Mouse (Mus musculus) intestine, embryonic 14.5 days (tissue): Measurements from ENCODE around the gene Sema4g. TPM values are rescaled to one million over a fixed set of nuclear protein-coding genes. Genes with fewer than 3 reads are reported as not detected.

Experiments used
- ATAC-seq: fragments of 200-750 bp; cut with Nextera tagmentation; replicated peaks from 2 replicates; pipeline ENCODE4 v1.8.0; 2017; ENCODE audit warnings: low read depth, moderate number of reproducible peaks, moderate TSS enrichment, moderate library complexity; ENCODE audit not compliant: low FRiP score, low TSS enrichment
- DNase-seq: peaks from one replicate; pipeline ENCODE4 v3.0.0-alpha.2; 2018; ENCODE audit warnings: low spot score
- H3K27ac ChIP-seq: fragments of 300-500 bp; sonication (generic); 2 replicates; pipeline ENCODE4 v1.5.1; 2014; ENCODE audit warnings: low read depth, mild to moderate bottlenecking, control low read depth
- H3K27me3 ChIP-seq: fragments of 300-500 bp; sonication (generic); replicated peaks from 2 replicates; pipeline ENCODE4 v1.6.1; 2014; ENCODE audit warnings: low read length, control low read depth; ENCODE audit not compliant: control insufficient read depth, insufficient read depth
- H3K36me3 ChIP-seq: fragments of 300-500 bp; sonication (generic); 2 replicates; pipeline ENCODE4 v1.6.1; 2014; ENCODE audit warnings: low read length, control low read depth; ENCODE audit not compliant: control insufficient read depth, insufficient read depth
- H3K4me1 ChIP-seq: fragments of 300-500 bp; sonication (generic); replicated peaks from 2 replicates; pipeline ENCODE4 v1.6.1; 2014; ENCODE audit warnings: low read length, control low read depth, mixed read lengths; ENCODE audit not compliant: control insufficient read depth, insufficient read depth
- H3K4me2 ChIP-seq: fragments of 300-500 bp; sonication (generic); 2 replicates; pipeline ENCODE4 v1.6.1; 2014; ENCODE audit warnings: low read length
- H3K4me3 ChIP-seq: fragments of 300-500 bp; sonication (generic); 2 replicates; pipeline ENCODE4 v1.5.1; 2014; ENCODE audit warnings: low read depth, low read length, control low read depth, mixed read lengths
- H3K9ac ChIP-seq: fragments of 300-500 bp; sonication (generic); 2 replicates; pipeline ENCODE4 v1.6.1; 2014; ENCODE audit warnings: mild to moderate bottlenecking, low read length
- H3K9me3 ChIP-seq: fragments of 300-500 bp; sonication (generic); 2 replicates; pipeline ENCODE4 v1.6.1; 2016; ENCODE audit warnings: low read length, control low read depth; ENCODE audit not compliant: control insufficient read depth
- WGBS: fragments of 180-500 bp; shearing (Covaris S2); extraction: QIAGEN DNeasy Blood & Tissue Kit; methylation state at CpG from one replicate; pipeline ENCODE4 v1.1.7; 2014; 5-methylcytosine and 5-hydroxymethylcytosine counted together
- polyA plus RNA-seq: library from polyadenylated mRNA; unstranded; fragments of >200 nt; fragmentation: Nextera tagmentation; extraction: Ambion mirVana; gene quantifications from 2 replicates; pipeline ENCODE4 v1.2.1, GENCODE M21; 2014

The Sema4g gene
- polyA plus RNA-seq: 14.5 and 16.3 TPM in 2 replicates

DNA sequence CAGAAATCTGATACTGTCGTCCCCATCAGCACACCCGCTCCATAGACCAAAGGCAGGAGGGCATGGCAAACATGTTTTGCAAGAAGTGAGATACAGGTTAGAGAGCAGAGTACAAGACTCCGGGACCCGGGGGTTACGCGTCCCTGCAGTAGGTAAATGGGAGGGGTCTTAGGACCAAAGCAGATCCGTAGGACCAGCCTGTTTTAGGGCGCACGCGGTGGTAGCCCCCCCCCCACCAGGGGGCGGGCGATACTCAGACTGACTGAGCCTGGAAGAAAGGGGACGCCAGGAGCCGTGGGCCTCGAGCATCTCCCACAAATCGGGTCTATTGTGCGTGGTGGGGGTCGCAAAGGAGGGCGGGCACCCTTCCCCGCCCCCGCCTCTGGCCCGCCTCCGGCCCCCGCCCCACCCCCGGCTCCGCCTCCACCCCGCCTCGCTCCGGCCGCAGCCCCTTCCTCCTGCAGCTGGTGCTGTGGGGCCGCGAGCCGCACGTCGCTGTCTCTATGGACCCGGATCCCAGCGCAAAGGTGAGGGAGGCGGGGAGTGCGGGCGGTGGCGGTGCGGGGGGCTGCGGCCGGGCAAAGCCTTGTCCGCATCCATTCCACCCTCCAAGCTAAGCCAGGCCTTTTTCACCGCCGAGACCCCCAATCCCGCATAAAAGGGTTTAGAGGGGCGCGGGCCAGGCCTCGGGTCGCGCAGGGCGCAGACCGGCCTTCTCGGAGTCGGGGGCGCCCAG is at the start of gene Sema4g:
TSS of gene Sema4g (plus strand) at position 271 of the 736 bp plus-strand sequence.
- Histone ChIP-seq H3K4me3 (peak within 1 kb of the TSS; percentile 68), H3K4me2 (peak within 1 kb of the TSS; percentile 98), H3K9ac (peak within 1 kb of the TSS; percentile 74), H3K4me1 (peaks cover 16% of the 10 kb centered on the region), H3K27me3 (no peaks in the 10 kb centered on the region), H3K36me3 (peaks cover 11% of the 10 kb centered on the region; the same call in 1 of the 2 replicates), H3K27ac (peak within 1 kb of the TSS; percentile 67), H3K9me3 (no peaks in the 10 kb centered on the region)
- 1% methylated on average over 50 of the region's 58 CpGs for WGBS
- DNase-seq (peak; percentile 85), ATAC-seq (peak; percentile 63)

DNA sequence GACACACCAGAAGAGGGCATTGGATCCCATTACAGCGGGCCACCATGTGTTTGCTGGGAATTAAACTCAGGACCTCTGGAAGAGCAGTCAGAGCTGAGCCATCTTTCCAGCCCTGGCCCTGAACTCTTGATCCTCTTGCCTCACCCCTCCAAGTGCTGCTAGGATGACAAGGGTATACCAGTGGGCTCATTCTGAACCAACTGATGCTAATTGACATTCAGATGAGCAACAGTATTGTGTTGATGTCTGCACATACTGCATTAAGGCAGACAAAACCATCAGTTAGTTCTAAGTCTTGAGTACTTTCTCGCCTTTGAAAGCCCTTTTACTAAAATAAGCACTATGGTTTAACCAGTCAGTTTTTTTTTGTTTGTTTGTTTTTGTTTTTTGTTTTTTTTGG is 29.3 kb upstream of the Sema4g start:
- ATAC-seq: no peak
- WGBS: 97% methylated on average over 2 of the region's 2 CpGs
- Histone ChIP-seq H3K4me1 (no peaks in the 10 kb centered on the region), H3K36me3 (peaks cover 91% of the 10 kb centered on the region), H3K4me2 (no peak overlapping the region), H3K27ac (no peak overlapping the region), H3K27me3 (no peaks in the 10 kb centered on the region), H3K9ac (no peak overlapping the region), H3K9me3 (no peaks in the 10 kb centered on the region), H3K4me3 (no peak overlapping the region)
- DNase-seq: no peak

DNA sequence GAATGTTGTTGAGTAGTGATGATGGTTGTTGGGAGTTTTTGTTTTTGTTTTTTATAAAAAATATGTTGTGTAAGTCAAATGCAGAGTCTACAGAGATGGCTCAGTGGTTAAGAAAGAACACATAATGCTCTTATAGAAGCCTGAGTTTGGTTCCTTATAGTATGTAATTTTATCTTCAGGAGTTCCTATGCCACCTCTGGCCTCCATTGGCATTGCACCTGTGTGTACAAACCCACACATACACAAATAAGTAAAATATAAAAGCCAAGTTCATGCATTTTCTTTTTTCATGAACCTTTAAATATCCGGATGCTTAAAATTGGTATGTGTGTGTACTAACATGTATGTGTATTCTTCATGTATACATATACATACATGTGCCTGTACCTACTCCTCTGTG is 22.9 kb upstream of the Sema4g start:
- ATAC-seq: no peak
- H3K27ac ChIP-seq: no peak overlapping the region
- peaks cover 92% of the 10 kb centered on the region for H3K36me3 ChIP-seq
- WGBS: 93% methylated on average over 1 of the region's 1 CpGs
- no peak overlapping the region for H3K9ac ChIP-seq
- H3K4me3 ChIP-seq: no peak overlapping the region
- H3K27me3 ChIP-seq: no peaks in the 10 kb centered on the region
- DNase-seq: no peak
- no peak overlapping the region for H3K4me2 ChIP-seq
- H3K9me3 ChIP-seq: no peaks in the 10 kb centered on the region
- H3K4me1 ChIP-seq: no peaks in the 10 kb centered on the region

DNA sequence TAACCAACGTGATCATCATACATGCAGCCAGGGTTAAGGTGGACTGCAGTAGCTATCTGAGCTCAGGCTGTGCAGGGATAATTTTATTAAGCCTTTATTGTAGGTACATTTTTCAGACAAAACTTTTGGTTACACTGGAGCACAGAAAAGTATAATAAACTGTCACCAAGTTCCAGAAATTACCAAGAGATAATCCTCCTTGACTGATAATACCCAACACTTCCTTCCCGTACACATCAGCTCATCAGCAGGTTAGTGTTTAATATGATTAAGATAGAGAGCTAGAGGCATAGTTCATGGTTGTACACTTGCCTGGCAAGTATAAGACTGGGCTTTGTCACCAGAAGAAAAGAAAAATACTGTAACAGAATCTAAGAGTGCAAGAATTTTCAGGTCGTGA is 20.6 kb upstream of the Sema4g start:
- H3K4me1 ChIP-seq: no peaks in the 10 kb centered on the region
- no peaks in the 10 kb centered on the region for H3K9me3 ChIP-seq
- 83% methylated on average over 3 of the region's 3 CpGs for WGBS
- peaks cover 92% of the 10 kb centered on the region for H3K36me3 ChIP-seq
- no peak overlapping the region for H3K4me2 ChIP-seq
- no peak overlapping the region for H3K27ac ChIP-seq
- H3K9ac ChIP-seq: no peak overlapping the region
- DNase-seq (peak; percentile 9), ATAC-seq (no peak)
- H3K4me3 ChIP-seq: no peak overlapping the region
- H3K27me3 ChIP-seq: no peaks in the 10 kb centered on the region

DNA sequence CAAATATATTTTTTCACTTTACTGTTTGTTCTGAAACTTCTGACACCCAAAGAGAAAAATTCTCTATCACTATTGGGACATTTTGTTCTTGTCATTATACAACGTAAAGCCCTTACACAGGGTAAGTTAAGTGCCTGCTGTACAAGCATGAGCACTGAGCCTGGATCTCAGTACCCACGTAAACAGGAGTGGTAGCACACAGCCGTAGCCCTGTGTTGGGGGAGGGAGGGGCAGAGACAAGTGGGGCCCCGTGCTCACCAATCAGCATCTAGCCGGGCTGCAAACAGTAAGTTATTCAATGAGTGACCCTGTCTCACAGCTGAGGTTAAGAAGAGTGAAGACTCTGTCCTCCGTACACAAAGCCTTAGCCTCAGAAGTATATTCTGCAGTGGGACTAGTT is 12.3 kb upstream of the Sema4g start:
- Histone ChIP-seq H3K4me2 (no peak overlapping the region), H3K27ac (no peak overlapping the region), H3K4me3 (no peak overlapping the region), H3K9ac (no peak overlapping the region), H3K4me1 (no peaks in the 10 kb centered on the region), H3K36me3 (peaks cover 98% of the 10 kb centered on the region), H3K9me3 (no peaks in the 10 kb centered on the region), H3K27me3 (no peaks in the 10 kb centered on the region)
- no peak for DNase-seq
- no peak for ATAC-seq
- 80% methylated on average over 6 of the region's 6 CpGs for WGBS

DNA sequence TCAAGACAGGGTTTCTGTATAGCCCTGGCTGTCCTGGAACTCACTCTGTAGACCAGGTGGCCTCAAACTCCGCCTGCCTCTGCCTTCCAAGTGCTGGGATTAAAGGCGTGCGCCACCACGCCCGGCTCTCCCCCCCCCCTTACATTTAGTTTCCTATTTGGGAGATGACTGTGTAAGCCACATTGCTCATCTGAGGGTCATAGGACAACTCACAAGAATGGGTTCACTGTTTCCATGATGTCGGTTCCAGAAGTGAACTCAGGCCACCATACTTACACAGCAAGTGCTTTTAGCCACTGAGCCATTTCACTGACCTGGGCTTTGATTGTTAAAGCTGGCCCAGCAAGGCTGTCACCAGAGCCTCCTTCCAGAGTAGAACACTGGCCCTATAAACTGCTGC is 11.8 kb upstream of the Sema4g start:
- no peaks in the 10 kb centered on the region for H3K9me3 ChIP-seq
- H3K27me3 ChIP-seq: no peaks in the 10 kb centered on the region
- no peaks in the 10 kb centered on the region for H3K4me1 ChIP-seq
- H3K27ac ChIP-seq: no peak overlapping the region
- ATAC-seq (no peak), DNase-seq (no peak)
- H3K4me2 ChIP-seq: no peak overlapping the region
- no peak overlapping the region for H3K4me3 ChIP-seq
- WGBS: 88% methylated on average over 6 of the region's 6 CpGs
- H3K36me3 ChIP-seq: peaks cover 98% of the 10 kb centered on the region
- no peak overlapping the region for H3K9ac ChIP-seq

DNA sequence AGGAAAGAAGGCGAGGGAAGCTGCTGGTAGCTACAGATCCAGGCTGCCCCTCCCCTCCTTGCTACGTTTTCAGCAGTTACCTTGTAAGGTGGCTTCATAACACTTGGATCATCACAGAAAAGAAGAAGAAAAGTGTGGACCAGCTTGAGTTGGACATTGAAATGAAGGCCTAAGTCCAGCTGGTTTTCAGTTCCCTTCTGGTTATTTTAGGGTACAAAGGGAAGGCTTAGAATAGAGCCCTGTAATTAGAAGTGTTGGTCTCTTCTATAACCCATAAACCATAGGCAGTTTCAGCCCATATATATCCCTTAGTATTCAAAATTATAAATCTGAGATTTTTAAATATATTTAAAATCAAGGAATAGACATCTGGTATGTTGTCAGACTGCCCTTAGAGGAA is 8.1 kb upstream of the Sema4g start:
- H3K4me2 ChIP-seq: no peak overlapping the region
- no peak overlapping the region for H3K9ac ChIP-seq
- DNase-seq: no peak
- peaks cover 80% of the 10 kb centered on the region for H3K36me3 ChIP-seq
- no peaks in the 10 kb centered on the region for H3K9me3 ChIP-seq
- no peaks in the 10 kb centered on the region for H3K4me1 ChIP-seq
- no peak for ATAC-seq
- no peak overlapping the region for H3K4me3 ChIP-seq
- no peaks in the 10 kb centered on the region for H3K27me3 ChIP-seq
- no peak overlapping the region for H3K27ac ChIP-seq
- 95% methylated on average over 2 of the region's 2 CpGs for WGBS

DNA sequence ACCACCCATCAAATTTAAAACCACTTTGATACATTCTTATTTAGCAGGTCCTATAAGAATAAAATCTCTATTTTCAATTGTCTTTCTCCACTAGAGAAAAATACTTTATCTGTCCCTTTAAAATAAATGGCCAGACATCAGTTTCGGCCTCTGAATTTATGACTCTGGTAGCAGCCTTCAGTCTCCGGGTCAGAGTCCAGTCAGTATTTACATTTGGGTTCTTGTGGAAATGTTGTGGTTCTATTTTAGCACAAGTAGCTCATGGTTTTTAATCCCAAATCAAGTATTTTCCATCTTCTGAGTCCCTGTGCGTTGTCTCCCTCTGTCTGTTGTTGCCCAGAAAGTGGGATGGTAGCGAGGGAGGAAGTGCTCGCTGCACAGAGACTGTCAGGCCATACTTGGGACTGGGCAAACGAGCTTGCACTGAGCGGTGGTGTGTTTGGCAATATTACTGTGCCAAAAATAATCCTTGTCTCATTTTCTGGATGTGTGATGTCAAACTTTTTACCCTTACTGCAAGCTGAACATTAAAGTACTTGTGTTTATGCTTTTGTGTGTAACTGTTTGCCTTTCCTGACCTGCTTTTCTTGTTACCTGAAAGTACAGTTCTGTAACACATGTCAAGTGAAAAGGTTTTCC is 6.3 kb upstream of the Sema4g start:
- H3K4me1 ChIP-seq: no peaks in the 10 kb centered on the region
- H3K27ac ChIP-seq: peak overlapping the region; percentile 40; the same call in 1 of the 2 replicates
- H3K27me3 ChIP-seq: no peaks in the 10 kb centered on the region
- WGBS: 58% methylated on average over 7 of the region's 7 CpGs
- no peak overlapping the region for H3K9ac ChIP-seq
- ATAC-seq (0 out of 2 replicates have a peak, but pooled peaks have one; percentile 32), DNase-seq (no peak)
- H3K9me3 ChIP-seq: no peaks in the 10 kb centered on the region
- peaks cover 62% of the 10 kb centered on the region for H3K36me3 ChIP-seq
- no peak overlapping the region for H3K4me3 ChIP-seq
- H3K4me2 ChIP-seq: no peak overlapping the region; the same call in 1 of the 2 replicates
